Mouse (Mus musculus) heart, postnatal 36 days (tissue): Measurements from ENCODE around the gene Cs. TPM values are rescaled to one million over a fixed set of nuclear protein-coding genes. Genes with fewer than 3 reads are reported as not detected.

Experiments
- DNase-seq, 2 experiments: peaks; one replicate each; pipeline ENCODE4 v3.0.0; 2021 to 2022
- intact Hi-C: fragments of 180-260 bp; cut with DNase I; formaldehyde crosslinking; loops from one replicate; pipeline ENCODE4 v1.15.1; 2025
- microRNA-seq, 2 experiments: library from miRNA; unstranded; fragments of <30 nt; microRNA quantifications; one replicate each; pipeline ENCODE4 v1.2.0; 2021; ENCODE audit warnings: borderline number of aligned reads in 2 of 2
- total RNA-seq, 2 experiments: library from RNA; stranded (reverse); gene quantifications; 2 replicates each; pipeline ENCODE4 v1.2.3; 2021

Gene Cs
- total RNA-seq, 2 experiments from 2014 or later = 1,152 to 1,240 TPM

DNA sequence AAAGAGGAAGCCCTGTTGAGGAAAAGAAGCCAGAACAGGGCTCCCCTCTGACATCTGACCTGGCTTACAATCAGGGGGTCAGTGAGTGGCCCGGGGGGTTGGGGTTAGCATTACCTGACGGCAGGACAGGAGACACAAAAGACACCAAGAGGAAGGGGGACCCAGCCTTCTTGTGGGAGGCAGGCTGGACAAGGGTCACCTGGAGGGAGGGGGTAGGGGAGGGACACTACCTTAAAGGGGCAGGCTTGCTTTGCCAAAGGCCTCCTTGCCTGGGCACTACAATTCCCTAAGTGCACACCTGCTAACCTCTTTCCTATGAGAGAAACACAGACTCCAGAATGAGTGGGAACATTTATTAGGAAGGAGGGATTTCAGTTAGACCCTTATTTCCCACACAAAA is 63.5 kb downstream of the Cs start, which contains the start of gene Slc39a5:
Gene Slc39a5 (minus strand): TSS at position 174 of the 400 bp plus-strand sequence.
- no peak for DNase-seq
- intact Hi-C loops = no loop called here

GRCm38 (mm10) chr10:128401638-128402037 is 64.1 kb downstream of the Cs start:
- intact Hi-C loops = no loop called here
- no peak for DNase-seq

GRCm38 (mm10) chr10:128403931-128404330 is 66.4 kb downstream of the Cs start:
- intact Hi-C loops = no loop called here

DNA sequence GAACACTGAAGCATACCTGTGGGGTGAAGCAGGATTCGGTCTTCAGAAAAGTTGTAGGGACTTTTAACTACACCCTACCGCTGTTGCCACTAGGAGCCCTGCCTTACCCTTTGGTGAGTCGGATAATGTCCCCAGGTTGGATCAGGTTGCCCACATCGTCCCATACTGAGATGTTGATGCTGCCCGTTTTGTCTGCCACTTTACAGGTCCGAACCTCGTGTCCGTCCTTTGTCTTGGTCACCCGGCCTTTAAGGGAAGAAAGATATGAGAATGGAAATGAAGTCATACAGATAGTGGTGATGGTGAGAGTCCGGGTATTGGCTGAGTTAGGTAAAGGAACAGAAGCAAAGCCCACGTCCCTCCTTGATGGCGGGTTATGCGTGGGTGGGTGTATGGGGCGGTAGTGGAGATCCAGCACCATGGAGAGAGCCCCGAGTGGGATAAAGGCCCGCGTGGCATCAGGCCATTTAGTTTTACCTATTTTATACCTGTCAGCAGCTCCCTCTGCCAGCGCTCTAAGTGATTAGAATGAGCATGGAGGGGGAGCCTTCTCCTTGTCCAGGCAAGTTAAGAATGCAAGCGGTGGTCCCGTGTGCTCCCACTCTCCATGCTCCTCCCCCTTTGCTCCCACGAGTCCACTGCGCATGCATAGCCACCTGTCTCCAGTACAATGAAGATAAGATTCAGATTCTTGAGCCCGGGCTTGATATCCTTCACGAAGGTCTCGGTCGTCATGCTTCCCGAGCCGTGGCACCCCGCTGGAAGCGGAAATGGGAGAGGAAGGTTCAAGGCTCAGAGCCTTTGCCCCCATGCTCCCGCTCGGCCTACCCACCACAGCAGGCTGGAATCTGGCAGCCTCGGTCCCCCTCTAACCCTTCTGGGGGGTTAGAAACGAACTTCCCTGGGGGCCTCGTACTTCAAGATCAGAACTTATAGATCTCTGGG is 71.3 kb downstream of the Cs start:
- DNase-seq = no peak
- intact Hi-C loops = loop anchor here (1.0 kb wide), 2 partner anchors 32 to 46 kb away; partner anchors contain the start of gene Ankrd52

More at GRCm38 (mm10) chr10:128403931-128404330, 66.4 kb downstream of the Cs start:
- no peak for DNase-seq

GRCm38 (mm10) chr10:128409692-128410559 is 72.4 kb downstream of the Cs start:
- intact Hi-C loops = loop anchor here (1.0 to 5.0 kb wide), 4 partner anchors 33 to 137 kb away; partner anchors contain the start of genes Ankrd52, Rpl41 and Zc3h10
- DNase-seq = peak; percentile 93 to 98

DNA sequence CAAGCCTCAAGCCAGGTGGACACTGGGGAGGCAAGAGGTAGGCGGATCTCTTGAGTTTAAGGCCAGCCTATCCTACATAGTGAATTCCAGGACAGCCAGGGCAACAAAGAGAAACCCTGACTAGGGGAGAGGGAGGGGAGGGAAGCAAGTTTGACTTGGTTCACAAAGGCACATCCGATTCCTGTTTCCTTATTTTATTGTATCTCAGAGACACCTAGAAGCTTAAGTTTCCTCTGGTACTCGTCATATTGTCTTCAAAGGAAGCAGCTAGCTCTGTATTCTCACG is 73.0 kb downstream of the Cs start:
- intact Hi-C loops = loop anchor here (2.0 to 5.0 kb wide), 2 partner anchors 76 to 137 kb away; partner anchors contain the start of genes Rpl41 and Zc3h10
- DNase-seq = no peak

- peak; percentile 96 to 98 for DNase-seq
- intact Hi-C loops = loop anchor here (2.0 to 5.0 kb wide), 2 partner anchors 77 to 136 kb away; partner anchors contain the start of genes Rpl41 and Zc3h10
These were observed 73.9 kb downstream of the Cs start, which contains the start of the genes Nabp2 and Rnf41 for GRCm38 (mm10) chr10:128411211-128412054. TSS of gene Nabp2 (minus strand) at chr10:128411492. TSS of gene Rnf41 (plus strand) at chr10:128411657.

DNA sequence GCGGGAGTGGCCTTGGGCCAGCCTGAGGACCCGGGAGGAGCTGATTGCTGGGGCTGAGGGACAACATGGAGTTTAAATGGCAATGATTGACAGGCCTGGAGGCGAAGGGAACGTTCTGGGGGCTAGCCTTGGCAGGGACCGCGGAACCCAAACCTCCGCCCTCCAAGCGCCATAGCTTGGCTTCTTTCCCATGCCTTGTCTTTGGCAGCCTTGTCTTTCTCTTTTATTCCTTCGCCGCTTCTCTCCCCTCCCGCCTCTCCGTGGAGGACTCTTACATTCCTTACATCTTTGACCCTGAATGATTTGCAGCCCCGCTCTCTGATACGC is 74.5 kb downstream of the Cs start:
- intact Hi-C loops = loop anchor here (5.0 kb wide), 1 partner anchor 135 kb away; the partner anchor contains the start of genes Rpl41 and Zc3h10
- DNase-seq = peak in 1 of 2 experiments; percentile 39

Small RNAs within 50 kb of the gene (microRNA-seq; reads per million reads assigned to microRNA genes)
- gene Gm25361 = 0 reads per million in 2 experiments
- gene Gm26308 = 0 reads per million in 2 experiments
- gene Mir6914 = 0 reads per million in 2 experiments
- 0 to 0.67 reads per million in 2 experiments for gene Mir6915

Other genes with a start within 250 kb of the Cs start
- gene Baz2a, start 246.2 kb upstream of the Cs start, total RNA-seq = 10 to 100 TPM; 23.8 TPM
- gene Rbms2, start 157.4 kb upstream of the Cs start, total RNA-seq = 10 to 100 TPM; 89.2 to 95.3 TPM
- gene Gls2, start 143.3 kb upstream of the Cs start, total RNA-seq = under 1 TPM; 0.58 to 0.92 TPM
- gene Spryd4, start 125.9 kb upstream of the Cs start, total RNA-seq = 10 to 100 TPM; 35.7 to 41.4 TPM
- not detected for gene Mip, start 111.9 kb upstream of the Cs start, total RNA-seq
- gene Timeless, start 105.7 kb upstream of the Cs start, total RNA-seq = 10 to 100 TPM in 1 of 2 experiments, 1 to 10 TPM in 1; 8.9 to 12.2 TPM
- under 1 TPM in 1 of 2 experiments, not detected in 1; 0.19 TPM for gene Apon, start 83.6 kb upstream of the Cs start, total RNA-seq
- gene Apof, start 69.1 kb upstream of the Cs start, total RNA-seq = not detected
- gene Stat2, start 67.2 kb upstream of the Cs start, total RNA-seq = 10 to 100 TPM in 1 of 2 experiments, 1 to 10 TPM in 1; 8.4 to 15.4 TPM
- gene Il23a, start 39.0 kb upstream of the Cs start, total RNA-seq = not detected
- gene Pan2, start 34.4 kb upstream of the Cs start, total RNA-seq = 1 to 10 TPM; 7.5 to 7.6 TPM
- 10 to 100 TPM; 65.4 to 67.3 TPM for gene Cnpy2, start 15.3 kb upstream of the Cs start, total RNA-seq
- gene Coq10a, start 31.3 kb downstream of the Cs start, total RNA-seq = 100 to 1,000 TPM; 304 to 339 TPM
- 10 to 100 TPM; 41.2 to 43.2 TPM for gene Ankrd52, start 39.4 kb downstream of the Cs start, total RNA-seq
- gene Slc39a5, start 63.5 kb downstream of the Cs start, total RNA-seq = not detected
- 10 to 100 TPM; 44.6 to 49.6 TPM for gene Nabp2, start 73.8 kb downstream of the Cs start, total RNA-seq
- 10 to 100 TPM; 16.3 to 18.3 TPM for gene Rnf41, start 73.9 kb downstream of the Cs start, total RNA-seq
- gene Smarcc2, start 121.5 kb downstream of the Cs start, total RNA-seq = 10 to 100 TPM; 79.8 to 82.7 TPM
- 100 to 1,000 TPM; 267 to 286 TPM for gene Myl6, start 156.4 kb downstream of the Cs start, total RNA-seq
- gene Myl6b, start 161.0 kb downstream of the Cs start, total RNA-seq = 1 to 10 TPM; 2.8 to 3.2 TPM
- 10 to 100 TPM; 19.3 TPM for gene Esyt1, start 188.1 kb downstream of the Cs start, total RNA-seq
- 1 to 10 TPM; 7.2 to 8.8 TPM for gene Zc3h10, start 210.0 kb downstream of the Cs start, total RNA-seq
- 1,000 to 10,000 TPM; 1,509 to 1,535 TPM for gene Rpl41, start 211.6 kb downstream of the Cs start, total RNA-seq
- 10 to 100 TPM; 43.4 to 50.5 TPM for gene Pa2g4, start 228.3 kb downstream of the Cs start, total RNA-seq